ENCODE assay signal across 14 mouse cellular contexts in the genomic region with DNA sequence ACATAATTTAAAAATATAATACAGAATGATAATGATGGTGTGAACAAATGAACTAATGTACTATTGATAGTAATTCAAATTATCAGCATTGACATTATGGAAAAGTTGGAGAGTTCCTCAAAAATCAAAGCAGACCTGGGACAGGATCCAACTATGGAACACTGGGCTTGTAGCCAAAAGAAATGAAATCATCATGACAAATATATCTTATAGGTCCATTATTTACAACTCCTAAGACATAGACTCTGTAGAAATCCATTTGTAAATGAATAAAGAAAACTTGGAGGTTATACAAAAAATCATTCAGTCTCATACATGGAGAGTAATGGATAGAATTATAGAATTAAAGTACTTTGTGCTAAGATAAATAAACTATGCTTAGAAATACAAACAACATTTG.
"Had no signal": no experiment of that assay in that cellular context is flagged by ENCODE, and none has a peak within 500 bp of the region (broad histone marks: within the 10 kb centered on the region; RNA-seq: fewer than 3 reads in every experiment).

No protein-coding gene starts in this region.

- H3K4me1 ChIP-seq: kidney, embryonic 15.5 days; limb, embryonic 12.5 days; midbrain, embryonic 12.5 days; neural tube, embryonic 13.5 days had no signal

- DNase-seq: kidney, postnatal 25 days; layer of hippocampus, adult 9-11 months; layer of hippocampus, postnatal 36 days; lung, adult 2 months; retina, postnatal 1 day; right cerebral cortex, postnatal 4 days; spleen, adult 18-20 months; thymus, postnatal 14 days had no signal

- H3K9me3 ChIP-seq: kidney, embryonic 15.5 days; limb, embryonic 12.5 days; midbrain, embryonic 12.5 days; neural tube, embryonic 13.5 days had no signal

- H3K9ac ChIP-seq: kidney, embryonic 15.5 days; limb, embryonic 12.5 days; liver, embryonic 14.5 days; midbrain, embryonic 12.5 days; neural tube, embryonic 13.5 days had no signal

- H3K27me3 ChIP-seq: kidney, embryonic 15.5 days; limb, embryonic 12.5 days; midbrain, embryonic 12.5 days; neural tube, embryonic 13.5 days had no signal

- H3K4me2 ChIP-seq: kidney, embryonic 15.5 days; limb, embryonic 12.5 days; midbrain, embryonic 12.5 days; neural tube, embryonic 13.5 days had no signal

- H3K27ac ChIP-seq: kidney, embryonic 15.5 days; limb, embryonic 12.5 days; liver, embryonic 14.5 days; midbrain, embryonic 12.5 days; neural tube, embryonic 13.5 days had no signal

- H3K36me3 ChIP-seq: kidney, embryonic 15.5 days; limb, embryonic 12.5 days; midbrain, embryonic 12.5 days; neural tube, embryonic 13.5 days had no signal

- ATAC-seq: midbrain, embryonic 16.5 days had no signal

- H3K4me3 ChIP-seq: kidney, embryonic 15.5 days; limb, embryonic 12.5 days; midbrain, embryonic 12.5 days; neural tube, embryonic 13.5 days had no signal
